Mouse (Mus musculus) thymus, postnatal 4 days (tissue): ENCODE measurements around the gene Clca3a1.

Experiments used
- DNase-seq: peaks from one replicate; pipeline ENCODE4 v3.0.0; 2021

The Clca3a1 gene

DNA sequence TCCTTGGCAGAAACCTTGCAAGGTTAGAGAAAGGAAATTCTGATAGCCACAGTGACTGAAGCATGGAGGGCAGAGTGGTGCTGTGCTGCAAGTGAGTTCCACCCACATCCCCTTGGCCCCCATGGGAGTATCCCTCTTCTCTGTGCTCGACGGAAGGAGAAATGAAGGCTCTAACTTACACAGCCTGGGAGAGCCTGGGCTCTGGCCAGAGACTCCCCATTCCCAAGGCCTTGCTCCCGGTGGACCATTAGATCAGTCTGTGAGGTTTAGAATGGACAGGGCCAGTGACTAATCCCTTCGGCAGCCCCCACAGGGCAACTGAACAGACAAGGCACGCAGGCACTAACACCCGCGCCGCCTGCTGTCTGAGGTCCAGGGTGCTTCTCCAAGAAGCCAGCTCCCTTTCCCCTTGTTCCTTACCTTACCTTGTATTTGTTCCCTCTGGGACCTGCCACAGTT lies 81.0 kb downstream of the Clca3a1 start:
- no peak for DNase-seq
